Mouse (Mus musculus) ES-Bruce4 (cell line): ENCODE measurements around the gene Setd1b. TPM values are rescaled to one million over a fixed set of nuclear protein-coding genes. Genes with fewer than 3 reads are reported as not detected.
A peak's percentile ranks its signal among the peaks of the same experiment; 100 is the strongest.

ENCODE experiments used
- H3K27ac ChIP-seq: 2 replicates; pipeline ENCODE4 v1.5.1; 2012; ENCODE audit warnings: low read length, inconsistent platforms; ENCODE audit not compliant: insufficient read depth
- H3K27me3 ChIP-seq: 2 replicates; pipeline ENCODE4 v1.6.1; 2012; ENCODE audit warnings: mild to moderate bottlenecking, low read length, inconsistent platforms; ENCODE audit not compliant: control insufficient read depth, poor library complexity, insufficient read depth, severe bottlenecking
- H3K36me3 ChIP-seq: 2 replicates; pipeline ENCODE4 v1.6.1; 2012; ENCODE audit warnings: inconsistent platforms, mild to moderate bottlenecking, low read length, moderate library complexity; ENCODE audit not compliant: control insufficient read depth, poor library complexity, insufficient read depth, severe bottlenecking
- H3K4me1 ChIP-seq: one replicate; pipeline ENCODE4 v1.8.1; 2011; ENCODE audit warnings: low read length; ENCODE audit not compliant: control insufficient read depth, insufficient read depth
- H3K4me3 ChIP-seq: 2 replicates; pipeline ENCODE4 v1.5.1; 2011; ENCODE audit warnings: low read depth, mild to moderate bottlenecking, low read length
- H3K9ac ChIP-seq: 2 replicates; pipeline ENCODE4 v1.6.1; 2012; ENCODE audit warnings: low read depth, mild to moderate bottlenecking, inconsistent platforms; ENCODE audit not compliant: poor library complexity, severe bottlenecking
- H3K9me3 ChIP-seq: replicated peaks from 2 replicates; pipeline ENCODE4 v1.6.1; 2012; ENCODE audit warnings: mild to moderate bottlenecking, low read length, inconsistent platforms; ENCODE audit not compliant: control insufficient read depth, poor library complexity, insufficient read depth, severe bottlenecking
- CTCF ChIP-seq: IDR thresholded peaks from one replicate; pipeline ENCODE4 v1.8.1; 2011; ENCODE audit warnings: low read depth, low read length
- EP300 ChIP-seq: IDR thresholded peaks from 2 replicates; pipeline ENCODE4 v1.6.1; 2011; ENCODE audit warnings: low read depth, low read length; ENCODE audit not compliant: insufficient read depth
- POLR2A ChIP-seq: IDR thresholded peaks from one replicate; pipeline ENCODE4 v1.8.1; 2011; ENCODE audit warnings: low read length; ENCODE audit not compliant: insufficient read depth
- polyA plus RNA-seq: library from polyadenylated mRNA; stranded (reverse); fragments of >200 nt; gene quantifications from 2 replicates; pipeline ENCODE4 v1.2.4, GENCODE M21; 2011; ENCODE audit warnings: low read depth; ENCODE audit not compliant: missing spikeins, insufficient read depth, insufficient read length

Setd1b gene
- polyA plus RNA-seq, 1 experiment = 8.6 TPM

- Histone ChIP-seq H3K9me3 (no peaks in the 10 kb centered on the region), H3K27ac (peak overlapping the region; percentile 24; the same call in 1 of the 2 replicates), H3K4me1 (peaks cover 5% of the 10 kb centered on the region), H3K36me3 (peaks cover 4% of the 10 kb centered on the region; the same call in 1 of the 2 replicates), H3K4me3 (peak overlapping the region; percentile 69; the same call in 1 of the 2 replicates), H3K9ac (no peak overlapping the region), H3K27me3 (no peaks in the 10 kb centered on the region)
- TF ChIP-seq EP300 (no peak), POLR2A (no peak), CTCF (no peak)
These were observed 9.8 kb downstream of the Setd1b start for GRCm38 (mm10) chr5:123151707-123152362.

- Histone ChIP-seq H3K27me3 (no peaks in the 10 kb centered on the region), H3K36me3 (peaks cover 4% of the 10 kb centered on the region; the same call in 1 of the 2 replicates), H3K4me1 (peaks cover 5% of the 10 kb centered on the region), H3K9me3 (no peaks in the 10 kb centered on the region), H3K4me3 (no peak overlapping the region), H3K27ac (no peak overlapping the region), H3K9ac (no peak overlapping the region)
- TF ChIP-seq CTCF (no peak), EP300 (no peak), POLR2A (no peak)
These were observed 10.9 kb downstream of the Setd1b start for GRCm38 (mm10) chr5:123152901-123153300.

GRCm38 (mm10) chr5:123155425-123155824 is 13.4 kb downstream of the Setd1b start:
- H3K27me3 ChIP-seq = no peaks in the 10 kb centered on the region
- peaks cover 9% of the 10 kb centered on the region for H3K36me3 ChIP-seq
- no peak overlapping the region for H3K27ac ChIP-seq
- TF ChIP-seq CTCF (peak; percentile 76), POLR2A (no peak)
- no peak overlapping the region for H3K9ac ChIP-seq
- H3K9me3 ChIP-seq = no peaks in the 10 kb centered on the region
- peaks cover 4% of the 10 kb centered on the region for H3K4me1 ChIP-seq
- H3K4me3 ChIP-seq = no peak overlapping the region

DNA sequence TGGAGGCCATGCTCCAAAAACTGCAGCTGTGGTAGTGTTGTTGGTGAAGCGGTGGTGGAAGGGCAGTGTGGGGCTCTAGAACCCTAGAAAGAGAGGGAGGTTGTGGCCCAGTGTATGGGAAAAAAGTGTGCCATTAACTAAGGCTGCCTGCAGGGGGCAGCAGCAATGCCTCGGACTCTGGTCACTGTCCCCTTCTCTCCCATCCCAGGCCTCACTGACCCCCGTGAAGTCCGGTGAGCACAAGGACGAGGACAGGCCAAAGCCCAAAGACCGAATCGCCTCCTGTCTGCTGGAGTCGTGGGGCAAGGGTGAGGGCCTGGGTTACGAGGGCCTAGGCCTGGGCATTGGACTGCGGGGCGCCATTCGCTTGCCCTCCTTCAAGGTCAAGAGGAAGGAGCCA is 14.8 kb downstream of the Setd1b start:
- Histone ChIP-seq H3K4me3 (no peak overlapping the region), H3K9ac (no peak overlapping the region), H3K27me3 (no peaks in the 10 kb centered on the region), H3K9me3 (no peaks in the 10 kb centered on the region), H3K4me1 (peaks cover 4% of the 10 kb centered on the region), H3K27ac (no peak overlapping the region), H3K36me3 (peaks cover 9% of the 10 kb centered on the region)
- TF ChIP-seq EP300 (0 out of 2 replicates have a peak, but pooled peaks have one; percentile 6), POLR2A (no peak), CTCF (peak; percentile 92)

DNA sequence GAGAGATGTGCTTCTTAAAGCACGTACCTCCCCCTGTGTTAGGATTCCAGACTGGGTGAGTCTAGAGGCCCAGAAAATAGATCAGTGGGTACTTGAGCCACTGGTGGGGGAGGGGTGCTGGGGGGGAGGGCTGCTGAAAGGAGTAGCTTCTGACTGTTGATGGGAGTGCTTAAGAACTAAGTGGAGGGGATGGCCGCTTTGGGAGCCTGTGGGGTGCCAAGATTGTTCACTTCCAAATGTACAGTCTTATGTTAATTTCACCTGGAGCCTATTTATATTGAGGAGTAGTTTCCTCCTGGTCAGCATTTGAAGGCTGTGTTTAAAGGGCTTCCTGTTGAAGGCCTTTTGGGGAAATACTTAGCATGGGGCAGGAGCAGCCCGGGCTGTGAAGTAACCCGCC is 16.0 kb downstream of the Setd1b start:
- Histone ChIP-seq H3K4me1 (peaks cover 4% of the 10 kb centered on the region), H3K36me3 (peaks cover 5% of the 10 kb centered on the region), H3K9me3 (no peaks in the 10 kb centered on the region), H3K4me3 (no peak overlapping the region), H3K9ac (no peak overlapping the region), H3K27ac (no peak overlapping the region), H3K27me3 (no peaks in the 10 kb centered on the region)
- peak; percentile 91 for TF ChIP-seq EP300
- TF ChIP-seq CTCF = no peak

DNA sequence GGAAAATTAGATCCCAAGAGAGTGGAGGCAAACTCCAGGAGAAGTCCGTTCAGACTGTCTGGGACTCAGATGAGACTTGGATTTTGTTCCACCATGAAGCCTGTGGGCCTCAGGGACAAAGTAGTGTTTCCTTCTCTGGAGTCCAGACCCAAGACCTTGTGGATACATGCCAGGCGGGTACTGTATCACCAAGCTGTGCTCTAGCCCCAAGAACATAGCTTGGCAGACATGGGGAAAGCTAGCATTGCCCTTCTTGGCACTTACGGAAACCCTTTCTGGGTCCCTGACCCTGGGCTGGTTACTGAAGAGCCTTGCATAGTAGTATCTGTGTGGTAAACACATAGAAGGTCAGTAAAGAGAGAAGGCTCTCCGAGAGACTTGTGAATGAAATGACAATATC is 17.5 kb downstream of the Setd1b start:
- peaks cover 10% of the 10 kb centered on the region for H3K36me3 ChIP-seq
- H3K4me3 ChIP-seq = no peak overlapping the region
- H3K9ac ChIP-seq = no peak overlapping the region
- no peaks in the 10 kb centered on the region for H3K27me3 ChIP-seq
- H3K9me3 ChIP-seq = no peaks in the 10 kb centered on the region
- peaks cover 4% of the 10 kb centered on the region for H3K4me1 ChIP-seq
- H3K27ac ChIP-seq = no peak overlapping the region
- no peak for TF ChIP-seq EP300
- TF ChIP-seq POLR2A = no peak
- TF ChIP-seq CTCF = no peak
